Mouse (Mus musculus): ENCODE results near the gene Lbhd1. TPM values are rescaled to one million over a fixed set of nuclear protein-coding genes. Genes with fewer than 3 reads are reported as not detected.

Gene Lbhd1
- total and polyA plus RNA-seq, 3 experiments = 15.5 to 123 (median 46.5) TPM

DNA sequence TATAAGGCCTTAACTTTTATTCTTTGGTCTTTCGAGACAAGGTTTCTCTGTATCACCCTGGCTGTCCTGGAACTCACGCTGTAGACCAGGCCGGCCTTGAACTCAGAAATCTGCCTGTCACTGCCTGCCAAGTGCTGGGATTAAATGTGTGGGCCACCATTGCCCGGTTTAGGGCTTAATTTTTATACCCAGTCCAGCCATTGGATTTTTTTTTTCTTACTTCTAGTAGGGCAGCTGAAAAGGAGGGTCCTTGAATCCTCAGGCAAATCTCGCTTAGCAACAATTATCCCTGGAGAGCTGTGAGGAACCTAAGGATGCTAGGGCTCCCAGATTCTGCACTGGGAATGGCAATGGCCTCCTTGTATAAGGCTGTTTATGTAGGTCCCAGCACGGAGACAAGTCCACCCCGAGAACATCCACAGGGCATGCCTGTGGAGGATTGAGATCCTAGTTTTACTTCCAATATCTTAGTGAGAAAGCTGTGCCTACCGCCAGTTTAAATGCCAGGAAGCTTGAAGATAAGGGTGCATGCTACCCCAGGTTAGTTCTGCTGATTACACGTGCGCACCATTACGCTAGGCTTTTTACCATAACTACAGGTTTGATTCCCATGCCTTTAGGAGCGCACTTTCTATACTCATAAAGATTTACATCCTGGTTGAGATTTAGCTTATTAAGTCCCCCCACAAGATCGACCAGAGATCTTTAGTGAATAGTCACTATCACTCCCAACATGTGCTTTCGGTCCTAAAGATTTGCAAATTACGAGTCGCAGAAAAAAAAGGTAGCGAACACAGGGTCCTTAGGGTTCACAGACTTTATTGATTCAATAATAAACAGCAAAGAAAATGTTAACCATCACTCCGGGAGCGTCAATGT lies 4.3 kb downstream of the Lbhd1 start (continued):
- TF ChIP-seq MYB (IDR thresholded peaks at IDR 0.05; ENCODE audit: low read depth, low read length) (peak; percentile 36; the same call in 1 of the 2 replicates), MAX (IDR thresholded peaks at IDR 0.05; ENCODE audit: low read length) (peak; percentile 95), E2F4 (IDR thresholded peaks at IDR 0.05; ENCODE audit: borderline replicate concordance, low read depth, low read length) (peak; percentile 74; the same call in 1 of the 2 replicates), CTCF (IDR thresholded peaks at IDR 0.05 in 2 of 3, conservative IDR thresholded peaks at IDR 0.05 in 1 of 3; ENCODE audit: control insufficient read depth in 1 of 3, insufficient read depth in 1 of 3, low read depth in 2 of 3, low read length in 3 of 3, poor library complexity in 1 of 3, severe bottlenecking in 1 of 3) (no peak), USF1 (IDR thresholded peaks at IDR 0.05; ENCODE audit: low read depth, low read length) (no peak)

DNA sequence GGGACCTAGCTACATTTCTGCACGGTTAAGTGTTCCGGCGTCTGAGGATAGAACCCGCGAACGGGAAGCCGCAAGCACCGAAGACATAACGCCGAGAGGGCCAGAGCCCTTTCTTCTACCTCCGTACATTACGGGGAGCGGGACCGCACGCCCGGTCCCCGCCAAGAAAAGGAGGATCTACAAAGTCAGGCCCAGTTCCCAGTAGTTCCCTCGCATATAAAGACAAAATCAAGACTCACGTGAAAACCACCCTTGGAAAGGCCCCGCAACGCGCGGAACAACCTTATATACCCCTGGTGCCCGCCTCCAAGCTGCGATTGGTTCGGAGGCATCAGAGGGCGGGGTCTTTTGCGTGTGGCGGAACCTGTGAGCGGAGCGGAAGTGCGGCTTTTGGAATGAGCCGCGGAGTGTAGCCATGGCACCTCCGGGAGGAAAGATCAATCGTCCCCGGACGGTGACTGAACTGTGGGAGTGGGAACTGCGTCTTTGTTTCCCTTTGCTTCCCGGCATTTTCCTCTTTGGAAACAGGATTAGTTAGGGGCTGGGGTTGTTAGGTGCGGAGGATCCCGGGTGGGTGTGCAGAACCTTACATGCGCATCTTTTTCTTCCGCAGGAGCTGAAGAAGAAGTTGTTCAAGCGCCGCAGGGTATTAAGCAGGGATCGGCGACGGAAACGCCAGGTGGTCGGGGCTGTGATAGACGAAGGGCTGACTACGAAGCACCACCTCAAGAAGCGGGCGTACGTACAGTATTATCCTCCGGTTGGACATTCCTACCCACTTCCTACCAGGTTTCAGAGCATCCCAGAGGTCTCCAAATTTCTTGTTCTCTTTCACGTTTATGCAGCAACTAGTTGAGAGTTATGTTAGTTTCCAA lies 5.2 kb downstream of the Lbhd1 start, which contains the start of the genes 1810009A15Rik and Gm49416:
Gene 1810009A15Rik, plus strand, starts transcription at position 343 of the 875 bp plus-strand sequence.
Gene Gm49416, plus strand, starts transcription at position 416 of the 875 bp plus-strand sequence.
- DNase-seq (ENCODE audit: low read depth, low spot score) = peak; percentile 98
- TF ChIP-seq TAL1 (IDR thresholded peaks at IDR 0.05; ENCODE audit: low read length) = no peak
- TF ChIP-seq CTCF (IDR thresholded peaks at IDR 0.05 in 2 of 3, conservative IDR thresholded peaks at IDR 0.05 in 1 of 3; ENCODE audit: control insufficient read depth in 1 of 3, insufficient read depth in 1 of 3, low read depth in 2 of 3, low read length in 3 of 3, poor library complexity in 1 of 3, severe bottlenecking in 1 of 3) = no peak
- TF ChIP-seq MXI1 (IDR thresholded peaks at IDR 0.05; ENCODE audit: low read depth, low read length) = peak; percentile 75
- no peak for TF ChIP-seq ZKSCAN1 (IDR thresholded peaks at IDR 0.05; ENCODE audit: low read depth, low read length)
- TF ChIP-seq GABPA (IDR thresholded peaks at IDR 0.05; ENCODE audit: low read depth, low read length) = no peak
- TF ChIP-seq MAZ (IDR thresholded peaks at IDR 0.05; ENCODE audit: low read depth, low read length) = no peak
- peak; percentile 95 for TF ChIP-seq ZMIZ1 (IDR thresholded peaks at IDR 0.05; ENCODE audit: low read depth, low read length)
- TF ChIP-seq ELF1 (IDR thresholded peaks at IDR 0.05; ENCODE audit: low read depth, low read length) = peak; percentile 91
- TF ChIP-seq NRF1 (IDR thresholded peaks at IDR 0.05; ENCODE audit: insufficient read depth, low read depth, low read length, poor library complexity, severe bottlenecking) = no peak
- TF ChIP-seq NELFE (IDR thresholded peaks at IDR 0.05; ENCODE audit: low read depth, low read length) = peak; percentile 99
- peak; percentile 89 for TF ChIP-seq HCFC1 (IDR thresholded peaks at IDR 0.05; ENCODE audit: low read depth, low read length)
- no peak for TF ChIP-seq MYB (IDR thresholded peaks at IDR 0.05; ENCODE audit: low read depth, low read length)
- TF ChIP-seq RCOR1 (IDR thresholded peaks at IDR 0.05; ENCODE audit: low read depth, low read length) = no peak
- TF ChIP-seq CHD2 (IDR thresholded peaks at IDR 0.05; ENCODE audit: low read length) = no peak
- TF ChIP-seq USF1 (IDR thresholded peaks at IDR 0.05; ENCODE audit: low read depth, low read length) = peak; percentile 58; the same call in 1 of the 2 replicates
- peak; percentile 76 for TF ChIP-seq TCF12 (IDR thresholded peaks at IDR 0.05; ENCODE audit: low read depth, low read length)
- peak; percentile 58; the same call in 1 of the 2 replicates for TF ChIP-seq KAT2A (conservative IDR thresholded peaks at IDR 0.05; ENCODE audit: low read depth, low read length)
- TF ChIP-seq BHLHE40 (IDR thresholded peaks at IDR 0.05; ENCODE audit: borderline replicate concordance, low read depth, low read length) = peak; percentile 83; the same call in 1 of the 2 replicates
- no peak for TF ChIP-seq ZC3H11A (IDR thresholded peaks at IDR 0.05; ENCODE audit: low read depth, low read length)
- TF ChIP-seq TBP (IDR thresholded peaks at IDR 0.05; ENCODE audit: low read depth, low read length) = peak; percentile 99
- TF ChIP-seq POLR2AphosphoS5 (IDR thresholded peaks at IDR 0.05; ENCODE audit: borderline replicate concordance, low read depth, low read length) = peak; percentile 78; the same call in 1 of the 2 replicates
- peak; percentile 85 to 99; a peak in 3 of 4 replicates for TF ChIP-seq POLR2A (IDR thresholded peaks at IDR 0.05; ENCODE audit: control insufficient read depth in 1 of 2, insufficient read depth in 1 of 2, low read depth in 1 of 2, low read length in 2 of 2, poor library complexity in 1 of 2)
- no peak for TF ChIP-seq MEF2A (IDR thresholded peaks at IDR 0.05; ENCODE audit: extremely low read depth, insufficient replicate concordance, low read depth, low read length, poor library complexity, severe bottlenecking)
- TF ChIP-seq E2F4 (IDR thresholded peaks at IDR 0.05; ENCODE audit: borderline replicate concordance, low read depth, low read length) = no peak
- TF ChIP-seq MAFK (IDR thresholded peaks at IDR 0.05; ENCODE audit: borderline replicate concordance, low read depth, low read length) = no peak
- no peak for TF ChIP-seq EP300 (IDR thresholded peaks at IDR 0.05; ENCODE audit: low read depth in 1 of 2, low read length in 2 of 2)
- TF ChIP-seq USF2 (IDR thresholded peaks at IDR 0.05; ENCODE audit: borderline replicate concordance in 1 of 2, insufficient read depth in 1 of 2, low read depth in 1 of 2, low read length in 2 of 2) = no peak

More for the DNA sequence above, 5.2 kb downstream of the Lbhd1 start, which contains the start of the genes 1810009A15Rik and Gm49416:
- H3K79me2 ChIP-seq (ENCODE audit: control insufficient read depth, insufficient read depth, low read length, poor library complexity) = peaks cover 35% of the 10 kb centered on the region
- H3K9me3 ChIP-seq (replicated peaks; ENCODE audit: insufficient read depth, low read length) = no peaks in the 10 kb centered on the region
- H3K4me1 ChIP-seq (ENCODE audit: control insufficient read depth in 1 of 2, insufficient read depth in 2 of 2, low read length in 2 of 2) = peaks cover 0 to 13% of the 10 kb centered on the region in 2 experiments; a peak in 1 of 4 replicates
- peaks cover 0 to 32% of the 10 kb centered on the region in 2 experiments; a peak in 2 of 4 replicates for H3K36me3 ChIP-seq (ENCODE audit: control insufficient read depth in 1 of 2, insufficient read depth in 2 of 2, low read length in 2 of 2)
- H3K9ac ChIP-seq (ENCODE audit: control insufficient read depth, low read depth, low read length, poor library complexity, severe bottlenecking) = peak within 1 kb of the TSS; percentile 94
- H3K27me3 ChIP-seq (ENCODE audit: control insufficient read depth in 1 of 2, insufficient read depth in 2 of 2, low read length in 2 of 2) = no peaks in the 10 kb centered on the region
- peak within 1 kb of the TSS; percentile 91 for H3K27ac ChIP-seq (ENCODE audit: control insufficient read depth, low read depth, low read length)
- H3K4me3 ChIP-seq (ENCODE audit: control insufficient read depth in 1 of 2, insufficient read depth in 1 of 2, low read depth in 2 of 2, low read length in 2 of 2) = peak within 1 kb of the TSS; percentile 75 to 85
